Mouse (Mus musculus) hematopoietic stem cell, adult 5-6 weeks (primary cell): ENCODE measurements around the gene Il9r. TPM values are rescaled to one million over a fixed set of nuclear protein-coding genes. Genes with fewer than 3 reads are reported as not detected.
"Not testable (repeated sequence)": the region's sequence is repeated elsewhere in the genome, so short reads cannot be mapped to it uniquely, and the experiment has no call there.

ENCODE experiments used
- ATAC-seq, 2 experiments: fragments of 125-278 bp in 1 of 2; replicated peaks in 1 of 2; 2 replicates each; pipeline ENCODE4 v1.8.0; 2016 to 2017; ENCODE audit warnings: inconsistent platforms in 2 of 2, mild to moderate bottlenecking in 2 of 2, moderate number of reproducible peaks in 2 of 2, low read depth in 1 of 2, moderate TSS enrichment in 1 of 2; ENCODE audit not compliant: low FRiP score in 2 of 2, poor library complexity in 2 of 2, severe bottlenecking in 2 of 2, insufficient read depth in 1 of 2, low TSS enrichment in 1 of 2
- total RNA-seq: library from RNA; stranded (forward); fragments of 172-1452, 232-1000 nt; gene quantifications from 2 replicates; pipeline ENCODE4 v1.2.3, GENCODE M21; 2017

Gene Il9r
- total RNA-seq, 1 experiment from 2014 or later = 1.3 TPM

DNA sequence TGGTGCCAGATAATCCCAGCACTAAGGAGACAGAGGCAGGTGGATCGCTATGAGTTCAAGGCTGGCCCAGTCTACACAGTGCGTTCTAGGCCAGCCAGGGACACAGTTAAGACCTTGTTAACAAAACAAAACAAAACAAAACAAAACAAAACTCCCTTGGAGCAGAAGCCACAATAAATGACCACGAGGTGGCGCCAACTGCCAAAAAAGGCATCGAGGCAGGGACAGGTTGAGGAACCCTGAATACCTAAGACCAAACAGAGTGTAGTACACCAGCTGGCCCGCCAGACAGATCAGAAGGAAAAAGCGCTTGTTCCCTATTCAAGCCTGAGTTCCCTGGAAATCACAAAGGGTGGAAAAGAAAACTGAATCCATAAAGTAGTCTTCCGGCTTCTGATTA is 16.8 kb upstream of the Il9r start:
- peak; percentile 74 to 83 for ATAC-seq

GRCm38 (mm10) chr11:32215372-32216162 is 15.5 kb upstream of the Il9r start:
- ATAC-seq = no peak

GRCm38 (mm10) chr11:32210623-32211022 is 10.5 kb upstream of the Il9r start:
- ATAC-seq = no peak

DNA sequence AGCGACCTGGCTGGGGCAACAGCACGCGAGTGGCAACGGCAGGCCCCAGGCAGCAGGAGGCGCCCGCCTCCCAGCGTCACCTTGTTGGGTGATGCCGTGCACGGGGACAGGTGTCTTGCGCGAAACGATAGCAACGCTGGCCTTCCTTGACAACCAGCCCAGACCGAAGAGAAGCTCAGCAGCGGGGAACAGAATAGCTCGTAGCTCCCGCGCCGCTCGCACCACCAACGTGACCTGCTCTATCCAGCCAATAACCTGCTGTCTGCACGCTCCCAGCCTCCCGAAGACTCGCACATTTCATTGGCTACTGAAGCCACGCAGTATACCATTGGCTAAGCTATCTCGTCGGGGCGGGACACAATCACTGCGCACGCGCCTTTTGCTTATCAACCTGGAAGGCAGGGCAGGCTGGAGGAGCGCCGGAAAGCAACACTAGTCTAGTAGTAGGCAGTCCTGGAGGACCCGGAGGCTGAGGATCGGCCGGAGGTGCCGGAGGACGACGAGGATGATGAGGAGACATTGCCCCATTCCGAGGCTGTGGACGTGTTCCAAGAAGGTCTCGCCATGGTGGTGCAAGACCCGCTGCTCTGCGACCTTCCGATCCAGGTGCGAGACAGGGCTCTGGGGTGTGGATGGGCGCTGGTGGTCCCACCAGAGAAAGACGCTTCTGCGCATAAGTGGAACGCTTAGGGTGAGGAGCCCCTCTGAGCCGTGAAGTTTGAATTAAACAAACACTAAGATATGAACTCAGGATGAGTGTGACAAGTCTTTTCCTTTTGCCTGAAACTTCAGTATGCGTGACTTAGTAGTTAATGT is 5.2 kb upstream of the Il9r start, which contains the start of gene Snrnp25:
TSS of gene Snrnp25 (plus strand) at position 358 of the 816 bp plus-strand sequence.
- ATAC-seq = peak; percentile 100

DNA sequence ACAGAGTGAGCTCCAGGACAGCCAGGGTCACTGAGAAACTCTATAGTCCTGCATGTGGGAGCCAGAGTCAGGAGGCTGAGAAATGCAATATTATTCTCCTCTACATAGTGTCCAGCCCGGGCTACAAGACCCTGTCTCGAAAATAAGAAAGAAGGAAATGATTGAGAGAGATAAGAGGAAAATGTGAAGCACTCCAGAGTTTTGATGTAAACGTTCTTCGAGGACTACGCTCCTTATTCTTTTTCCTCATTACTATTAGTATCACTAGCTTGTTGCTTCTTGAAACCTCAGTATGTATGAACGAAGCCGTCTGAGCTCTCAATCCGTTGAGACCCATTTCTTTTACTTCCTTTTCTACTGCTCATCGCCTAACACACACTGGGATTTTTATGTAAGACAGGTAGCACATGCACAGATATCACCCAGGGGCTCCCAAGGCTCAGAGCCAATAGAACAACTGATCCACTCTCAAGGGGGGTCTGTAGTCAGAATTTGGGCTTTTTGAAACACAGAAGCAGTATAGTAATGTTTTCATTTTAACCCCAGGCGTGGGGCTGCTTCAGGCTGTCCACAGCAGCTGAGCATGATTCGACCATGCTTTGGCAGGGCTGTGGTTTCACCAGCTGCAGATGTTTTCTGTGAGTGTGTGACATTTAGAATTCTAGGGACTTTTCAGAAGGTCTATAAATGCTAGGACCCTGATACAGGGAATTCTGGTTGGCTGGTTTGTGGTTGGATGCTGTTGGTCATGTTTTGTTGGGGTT is 2.0 kb upstream of the Il9r start:
- no peak for ATAC-seq

DNA sequence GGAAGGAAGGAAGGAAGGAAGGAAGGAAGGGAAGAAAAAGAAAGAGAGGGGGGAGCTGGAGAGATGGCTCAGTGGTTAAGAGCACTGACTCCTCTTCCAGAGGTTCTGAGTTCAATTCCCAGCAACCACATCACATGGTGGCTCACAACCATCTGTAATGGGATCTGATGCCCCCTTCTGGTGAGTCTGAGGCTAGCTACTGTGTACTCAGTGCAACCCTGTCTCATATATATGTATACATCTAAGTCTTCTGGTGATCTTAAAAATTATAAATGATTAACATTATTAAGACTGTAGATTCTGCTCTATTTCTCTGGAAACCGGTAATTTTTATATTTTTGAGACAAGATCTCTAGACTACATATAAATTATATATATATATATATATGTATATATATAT is 913 bp upstream of the Il9r start:
- not testable (repeated sequence) for ATAC-seq

DNA sequence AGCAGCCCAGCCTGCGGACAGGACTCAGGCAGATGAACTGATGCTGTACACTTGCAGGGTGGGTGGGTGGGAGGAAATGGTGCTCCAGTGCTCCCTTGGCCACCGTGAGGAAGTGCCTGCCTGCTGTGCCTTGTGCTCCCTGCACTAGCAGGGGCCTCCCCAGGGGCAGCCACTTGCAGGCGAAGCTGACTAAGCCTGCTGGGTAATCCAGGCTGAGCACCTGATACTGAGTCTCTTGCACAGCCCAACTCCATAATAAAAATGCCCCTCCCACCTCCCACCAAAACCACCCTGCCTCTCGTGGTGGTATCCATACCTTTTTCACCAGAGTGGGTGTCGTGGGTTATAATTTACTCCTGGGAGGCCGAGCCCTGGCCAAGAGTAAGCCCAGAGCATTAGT is 849 bp downstream of the Il9r start:
- no peak for ATAC-seq

GRCm38 (mm10) chr11:32198256-32198955 is 1.7 kb downstream of the Il9r start:
- ATAC-seq = no peak

GRCm38 (mm10) chr11:32197766-32198165 is 2.3 kb downstream of the Il9r start:
- no peak for ATAC-seq

DNA sequence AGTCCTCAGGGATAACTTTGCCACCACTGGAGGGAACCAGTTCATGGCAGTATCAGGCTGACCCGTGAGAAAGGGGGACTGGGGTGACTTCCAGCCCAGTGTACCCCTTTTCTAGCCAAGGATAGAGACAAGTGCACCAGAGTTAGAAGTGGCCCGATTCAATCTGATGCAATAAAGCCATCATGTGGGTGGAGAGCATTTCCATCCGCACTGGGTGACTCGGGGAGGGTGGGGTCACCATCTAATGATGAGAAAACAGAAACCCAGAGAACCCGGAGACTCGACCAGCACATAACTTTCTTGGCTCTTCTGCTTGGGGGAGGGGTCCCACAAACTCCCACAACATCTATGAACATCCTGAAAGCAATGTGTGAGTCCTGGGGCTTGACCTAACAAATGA is 3.4 kb downstream of the Il9r start:
- no peak for ATAC-seq

- peak; percentile 85 to 87 for ATAC-seq
Measured at GRCm38 (mm10) chr11:32195867-32196540, 4.1 kb downstream of the Il9r start.

- ATAC-seq = no peak
Measured at GRCm38 (mm10) chr11:32194626-32195025, 5.5 kb downstream of the Il9r start.

DNA sequence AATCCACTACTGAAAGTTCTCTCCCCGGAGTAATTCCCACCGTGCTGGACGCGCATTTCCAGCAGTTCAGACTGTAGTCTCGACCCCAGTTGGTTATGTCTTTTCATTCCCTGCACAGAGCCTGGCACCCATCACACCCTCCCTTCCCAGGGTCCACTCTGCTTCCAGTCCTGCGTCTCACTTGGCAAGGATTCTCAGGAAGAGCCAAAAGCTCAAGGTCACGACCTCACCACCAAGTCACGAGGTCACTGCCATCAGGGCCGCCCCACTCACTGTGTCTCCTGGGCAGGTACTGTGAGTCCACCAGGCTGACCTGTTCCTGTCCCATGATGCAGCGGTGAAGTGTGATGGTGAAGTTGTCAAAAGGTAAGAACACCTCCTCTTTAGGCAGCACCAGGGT is 6.0 kb downstream of the Il9r start:
- ATAC-seq = no peak

DNA sequence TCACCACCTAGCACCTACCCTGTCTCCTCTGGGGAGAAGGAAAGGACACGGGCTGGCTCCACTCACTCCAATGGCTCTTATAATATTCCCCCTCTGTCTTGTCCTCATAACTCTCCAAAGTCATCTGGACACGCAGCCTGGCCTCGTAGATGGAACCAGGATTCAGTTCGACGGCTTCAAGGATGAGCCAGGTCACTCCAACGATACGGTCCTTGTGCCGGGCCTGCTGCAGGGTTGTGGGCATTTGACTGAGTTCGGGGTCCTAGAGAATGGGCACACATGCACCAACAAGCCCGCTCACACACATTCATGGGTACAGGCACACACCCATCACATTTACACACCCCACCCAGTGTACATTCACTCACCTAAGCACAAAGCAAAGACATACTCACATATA is 6.9 kb downstream of the Il9r start:
- ATAC-seq = no peak

GRCm38 (mm10) chr11:32190603-32191110 is 9.4 kb downstream of the Il9r start:
- no peak for ATAC-seq

GRCm38 (mm10) chr11:32190119-32190518 is 10.0 kb downstream of the Il9r start:
- ATAC-seq = no peak

DNA sequence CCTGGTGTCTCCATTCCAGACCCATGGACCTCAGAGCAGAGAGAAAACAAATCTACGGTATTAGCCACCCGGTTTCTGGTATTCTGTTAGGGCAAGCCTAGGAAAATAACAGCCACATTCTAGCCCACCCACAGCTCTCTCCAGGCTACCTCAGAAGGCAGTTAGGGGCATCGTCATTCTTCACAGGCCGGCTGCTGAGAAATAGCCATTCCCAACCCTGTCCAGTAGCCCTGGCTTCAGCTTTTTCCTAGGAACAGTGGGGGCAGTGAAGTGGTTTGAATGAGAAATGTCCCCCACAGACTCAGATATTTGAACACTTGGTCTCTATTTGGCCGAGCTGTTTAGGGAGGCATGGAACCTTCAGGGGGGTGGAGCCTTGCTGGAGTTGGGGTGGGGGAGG is 10.6 kb downstream of the Il9r start:
- no peak for ATAC-seq
